Mouse (Mus musculus): ENCODE data around the gene Mt3. TPM values are rescaled to one million over a fixed set of nuclear protein-coding genes. Genes with fewer than 3 reads are reported as not detected.

Mt3 gene
- polyA plus RNA-seq, 1 experiment from 2014 or later, result 88.7 TPM

GRCm38 (mm10) chr8:94187290-94188002 lies 35.0 kb downstream of the Mt3 start:
- Histone ChIP-seq H3K9me3 (ENCODE audit: control insufficient read depth, low read length) (no peaks in the 10 kb centered on the region), H3K4me2 (ENCODE audit: low read length) (no peak overlapping the region), H3K36me3 (ENCODE audit: control insufficient read depth, insufficient read depth, low read length) (no peaks in the 10 kb centered on the region), H3K4me3 (ENCODE audit: control insufficient read depth in 1 of 2, insufficient read depth in 1 of 2, low read depth in 1 of 2, low read length in 2 of 2) (no peak overlapping the region), H3K9ac (ENCODE audit: low read length) (no peak overlapping the region), H3K4me1 (ENCODE audit: control insufficient read depth in 2 of 2, insufficient read depth in 2 of 2, low read length in 2 of 2) (peaks cover 20 to 30% of the 10 kb centered on the region in 2 experiments), H3K27me3 (ENCODE audit: control insufficient read depth, insufficient read depth, low read length) (peaks cover 35% of the 10 kb centered on the region), H3K27ac (replicated peaks in 1 of 2; ENCODE audit: control insufficient read depth in 1 of 2, insufficient read depth in 1 of 2, low read depth in 2 of 2, low read length in 2 of 2) (no peak overlapping the region)
- 52% methylated on average over 21 of the region's 21 CpGs for WGBS
- ATAC-seq (ENCODE audit: insufficient number of reproducible peaks, insufficient read depth, low FRiP score, low read depth), result no peak

GRCm38 (mm10) chr8:94189275-94190031 lies 37.0 kb downstream of the Mt3 start:
- Histone ChIP-seq H3K27ac (replicated peaks in 1 of 2; ENCODE audit: control insufficient read depth in 1 of 2, insufficient read depth in 1 of 2, low read depth in 2 of 2, low read length in 2 of 2) (no peak overlapping the region), H3K4me2 (ENCODE audit: low read length) (no peak overlapping the region), H3K4me3 (ENCODE audit: control insufficient read depth in 1 of 2, insufficient read depth in 1 of 2, low read depth in 1 of 2, low read length in 2 of 2) (no peak overlapping the region), H3K4me1 (ENCODE audit: control insufficient read depth in 2 of 2, insufficient read depth in 2 of 2, low read length in 2 of 2) (peaks cover 17 to 24% of the 10 kb centered on the region in 2 experiments), H3K36me3 (ENCODE audit: control insufficient read depth, insufficient read depth, low read length) (no peaks in the 10 kb centered on the region), H3K9ac (ENCODE audit: low read length) (no peak overlapping the region), H3K27me3 (ENCODE audit: control insufficient read depth, insufficient read depth, low read length) (peaks cover 19% of the 10 kb centered on the region), H3K9me3 (ENCODE audit: control insufficient read depth, low read length) (no peaks in the 10 kb centered on the region)
- 46% methylated on average over 13 of the region's 13 CpGs for WGBS
- ATAC-seq (ENCODE audit: insufficient number of reproducible peaks, insufficient read depth, low FRiP score, low read depth), result no peak

GRCm38 (mm10) chr8:94191101-94191691 lies 38.8 kb downstream of the Mt3 start:
- peak overlapping the region; percentile 50 for H3K9ac ChIP-seq (ENCODE audit: low read length)
- peaks cover 8% of the 10 kb centered on the region; the same call in 1 of the 2 replicates for H3K27me3 ChIP-seq (ENCODE audit: control insufficient read depth, insufficient read depth, low read length)
- H3K9me3 ChIP-seq (ENCODE audit: control insufficient read depth, low read length), result no peaks in the 10 kb centered on the region
- H3K36me3 ChIP-seq (ENCODE audit: control insufficient read depth, insufficient read depth, low read length), result no peaks in the 10 kb centered on the region
- no peak overlapping the region for H3K27ac ChIP-seq (replicated peaks in 1 of 2; ENCODE audit: control insufficient read depth in 1 of 2, insufficient read depth in 1 of 2, low read depth in 2 of 2, low read length in 2 of 2)
- H3K4me2 ChIP-seq (ENCODE audit: low read length), result peak overlapping the region; percentile 66
- H3K4me1 ChIP-seq (ENCODE audit: control insufficient read depth in 2 of 2, insufficient read depth in 2 of 2, low read length in 2 of 2), result peaks cover 17 to 23% of the 10 kb centered on the region in 2 experiments
- WGBS, result 24% methylated on average over 21 of the region's 21 CpGs
- H3K4me3 ChIP-seq (ENCODE audit: control insufficient read depth in 1 of 2, insufficient read depth in 1 of 2, low read depth in 1 of 2, low read length in 2 of 2), result peak overlapping the region; percentile 28 to 31
- ATAC-seq (ENCODE audit: insufficient number of reproducible peaks, insufficient read depth, low FRiP score, low read depth), result no peak; the same call in 1 of the 2 replicates

- no peak overlapping the region for H3K9ac ChIP-seq (ENCODE audit: low read length)
- no peaks in the 10 kb centered on the region for H3K27me3 ChIP-seq (ENCODE audit: control insufficient read depth, insufficient read depth, low read length)
- H3K36me3 ChIP-seq (ENCODE audit: control insufficient read depth, insufficient read depth, low read length), result no peaks in the 10 kb centered on the region
- H3K9me3 ChIP-seq (ENCODE audit: control insufficient read depth, low read length), result no peaks in the 10 kb centered on the region
- H3K27ac ChIP-seq (replicated peaks in 1 of 2; ENCODE audit: control insufficient read depth in 1 of 2, insufficient read depth in 1 of 2, low read depth in 2 of 2, low read length in 2 of 2), result no peak overlapping the region
- no peak overlapping the region for H3K4me3 ChIP-seq (ENCODE audit: control insufficient read depth in 1 of 2, insufficient read depth in 1 of 2, low read depth in 1 of 2, low read length in 2 of 2)
- ATAC-seq (ENCODE audit: insufficient number of reproducible peaks, insufficient read depth, low FRiP score, low read depth), result no peak
- no peak overlapping the region for H3K4me2 ChIP-seq (ENCODE audit: low read length)
- WGBS, result 80% methylated on average over 1 of the region's 1 CpGs
- peaks cover 10 to 16% of the 10 kb centered on the region in 2 experiments for H3K4me1 ChIP-seq (ENCODE audit: control insufficient read depth in 2 of 2, insufficient read depth in 2 of 2, low read length in 2 of 2)
These were observed 40.5 kb downstream of the Mt3 start for GRCm38 (mm10) chr8:94192926-94193325.

- no peak overlapping the region for H3K9ac ChIP-seq (ENCODE audit: low read length)
- no peaks in the 10 kb centered on the region for H3K27me3 ChIP-seq (ENCODE audit: control insufficient read depth, insufficient read depth, low read length)
- ATAC-seq (ENCODE audit: insufficient number of reproducible peaks, insufficient read depth, low FRiP score, low read depth), result no peak
- H3K4me1 ChIP-seq (ENCODE audit: control insufficient read depth in 2 of 2, insufficient read depth in 2 of 2, low read length in 2 of 2), result peaks cover 5 to 9% of the 10 kb centered on the region in 2 experiments
- H3K27ac ChIP-seq (replicated peaks in 1 of 2; ENCODE audit: control insufficient read depth in 1 of 2, insufficient read depth in 1 of 2, low read depth in 2 of 2, low read length in 2 of 2), result no peak overlapping the region
- no peaks in the 10 kb centered on the region for H3K9me3 ChIP-seq (ENCODE audit: control insufficient read depth, low read length)
- H3K36me3 ChIP-seq (ENCODE audit: control insufficient read depth, insufficient read depth, low read length), result no peaks in the 10 kb centered on the region
- no peak overlapping the region for H3K4me3 ChIP-seq (ENCODE audit: control insufficient read depth in 1 of 2, insufficient read depth in 1 of 2, low read depth in 1 of 2, low read length in 2 of 2)
- no peak overlapping the region for H3K4me2 ChIP-seq (ENCODE audit: low read length)
- 78% methylated on average over 7 of the region's 7 CpGs for WGBS
These were observed 42.3 kb downstream of the Mt3 start for GRCm38 (mm10) chr8:94194591-94195223.

GRCm38 (mm10) chr8:94199202-94199869 lies 46.9 kb downstream of the Mt3 start:
- Histone ChIP-seq H3K4me3 (ENCODE audit: control insufficient read depth in 1 of 2, insufficient read depth in 1 of 2, low read depth in 1 of 2, low read length in 2 of 2) (no peak overlapping the region), H3K36me3 (ENCODE audit: control insufficient read depth, insufficient read depth, low read length) (no peaks in the 10 kb centered on the region), H3K4me1 (ENCODE audit: control insufficient read depth in 2 of 2, insufficient read depth in 2 of 2, low read length in 2 of 2) (no peaks in the 10 kb centered on the region), H3K4me2 (ENCODE audit: low read length) (no peak overlapping the region), H3K27me3 (ENCODE audit: control insufficient read depth, insufficient read depth, low read length) (no peaks in the 10 kb centered on the region), H3K27ac (replicated peaks in 1 of 2; ENCODE audit: control insufficient read depth in 1 of 2, insufficient read depth in 1 of 2, low read depth in 2 of 2, low read length in 2 of 2) (no peak overlapping the region), H3K9ac (ENCODE audit: low read length) (no peak overlapping the region), H3K9me3 (ENCODE audit: control insufficient read depth, low read length) (no peaks in the 10 kb centered on the region)
- WGBS, result 43% methylated on average over 10 of the region's 10 CpGs
- no peak for ATAC-seq (ENCODE audit: insufficient number of reproducible peaks, insufficient read depth, low FRiP score, low read depth)

All from heart, embryonic 14.5 days (tissue).